Mouse (Mus musculus): Measurements from ENCODE around the gene Prickle4.

Prickle4 gene

GRCm38 (mm10) chr17:47706196-47706595 is 11.7 kb upstream of the Prickle4 start:
- no peak for DNase-seq (ENCODE audit: low read depth, low spot score)

GRCm38 (mm10) chr17:47704692-47705091 is 10.2 kb upstream of the Prickle4 start:
- no peak for DNase-seq (ENCODE audit: low read depth, low spot score)

GRCm38 (mm10) chr17:47703556-47703955 is 9.0 kb upstream of the Prickle4 start:
- DNase-seq (ENCODE audit: low read depth, low spot score) = no peak

- no peak for DNase-seq (ENCODE audit: low read depth, low spot score)
These were observed 8.2 kb upstream of the Prickle4 start for GRCm38 (mm10) chr17:47702548-47703345.

- DNase-seq (ENCODE audit: low read depth, low spot score) = no peak
These were observed 7.3 kb upstream of the Prickle4 start for GRCm38 (mm10) chr17:47701793-47702192.

- DNase-seq (ENCODE audit: low read depth, low spot score) = no peak
These were observed 4.5 kb upstream of the Prickle4 start for GRCm38 (mm10) chr17:47699055-47699454.

GRCm38 (mm10) chr17:47698156-47698555 is 3.6 kb upstream of the Prickle4 start:
- DNase-seq (ENCODE audit: low read depth, low spot score) = no peak

- no peak for DNase-seq (ENCODE audit: low read depth, low spot score)
These were observed 788 bp upstream of the Prickle4 start for GRCm38 (mm10) chr17:47695337-47695710.

GRCm38 (mm10) chr17:47694442-47694502 is 264 bp downstream of the Prickle4 start, which contains the start of gene Gm21981:
TSS of gene Gm21981 (minus strand) at chr17:47694455.
- no peak for DNase-seq (ENCODE audit: low read depth, low spot score)

- no peak for DNase-seq (ENCODE audit: low read depth, low spot score)
These were observed 680 bp downstream of the Prickle4 start for GRCm38 (mm10) chr17:47693671-47694441.

GRCm38 (mm10) chr17:47691650-47692049 is 2.9 kb downstream of the Prickle4 start:
- DNase-seq (ENCODE audit: low read depth, low spot score) = no peak

- DNase-seq (ENCODE audit: low read depth, low spot score) = no peak
These were observed 4.6 kb downstream of the Prickle4 start for GRCm38 (mm10) chr17:47689894-47690293.

- DNase-seq (ENCODE audit: low read depth, low spot score) = peak; percentile 66
These were observed 5.6 kb downstream of the Prickle4 start, which contains the start of gene Frs3 for GRCm38 (mm10) chr17:47688608-47689575. TSS of gene Frs3 (plus strand) at chr17:47689030.

GRCm38 (mm10) chr17:47688344-47688607 is 6.3 kb downstream of the Prickle4 start, which contains the start of gene Tomm6:
TSS of gene Tomm6 (minus strand) at chr17:47688386.
- no peak for DNase-seq (ENCODE audit: low read depth, low spot score)

GRCm38 (mm10) chr17:47687409-47688343 is 6.9 kb downstream of the Prickle4 start:
- peak; percentile 98 for DNase-seq (ENCODE audit: low read depth, low spot score)

- DNase-seq (ENCODE audit: low read depth, low spot score) = peak; percentile 24
These were observed 11.7 kb downstream of the Prickle4 start for GRCm38 (mm10) chr17:47682836-47683235.

GRCm38 (mm10) chr17:47678702-47679101 is 15.8 kb downstream of the Prickle4 start:
- no peak for DNase-seq (ENCODE audit: low read depth, low spot score)

- DNase-seq (ENCODE audit: low read depth, low spot score) = no peak
These were observed 16.3 kb downstream of the Prickle4 start for GRCm38 (mm10) chr17:47678238-47678637.

- DNase-seq (ENCODE audit: low read depth, low spot score) = peak; percentile 76
These were observed 18.0 kb downstream of the Prickle4 start for GRCm38 (mm10) chr17:47676581-47676980.

GRCm38 (mm10) chr17:47672311-47673111 is 22.0 kb downstream of the Prickle4 start:
- no peak for DNase-seq (ENCODE audit: low read depth, low spot score)

GRCm38 (mm10) chr17:47671988-47672310 is 22.6 kb downstream of the Prickle4 start:
- DNase-seq (ENCODE audit: low read depth, low spot score) = no peak

All from CD4-positive, CD25-positive, alpha-beta regulatory T cell, adult 2 months (primary cell).